Mouse (Mus musculus) 416B (cell line): ENCODE measurements at regions not wholly inside any gene's neighbourhood (a gene's known extent, or its start where the extent isn't known, plus 50 kb on each side); places are given as distances from the start of the nearest gene placed in this dataset.

Experiments used
- DNase-seq: peaks from one replicate; pipeline ENCODE4 v3.0.0; 2011; ENCODE audit warnings: low read depth

DNA sequence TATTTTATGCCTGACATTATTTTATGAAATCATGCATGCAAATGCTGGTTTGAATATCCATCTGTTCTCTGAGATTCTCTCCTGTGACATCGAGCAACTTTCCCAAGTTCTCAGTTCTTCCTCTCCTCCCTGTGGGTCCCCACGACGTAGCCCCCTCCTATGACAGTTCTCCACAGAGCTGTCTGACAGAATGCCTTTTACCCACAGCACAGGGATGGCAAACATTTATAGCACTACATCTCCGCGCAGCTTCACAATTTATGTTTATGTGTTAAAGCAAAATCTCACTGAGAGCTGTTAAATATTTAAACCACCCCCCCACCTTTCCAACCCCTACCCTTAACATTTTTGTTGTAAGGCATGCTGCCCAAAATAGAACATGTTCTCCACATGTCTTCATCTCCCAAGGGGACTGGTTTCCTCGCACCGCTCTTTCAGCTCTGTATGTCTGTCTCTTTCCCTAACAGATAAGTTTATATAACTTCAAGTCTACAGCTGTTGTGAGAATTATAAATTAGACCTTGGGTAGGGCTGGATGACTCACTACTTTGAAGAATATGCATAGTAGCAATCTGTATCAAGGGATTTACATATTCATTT is 63.5 kb upstream of the Ndst3 start:
- peak; percentile 21 for DNase-seq

DNA sequence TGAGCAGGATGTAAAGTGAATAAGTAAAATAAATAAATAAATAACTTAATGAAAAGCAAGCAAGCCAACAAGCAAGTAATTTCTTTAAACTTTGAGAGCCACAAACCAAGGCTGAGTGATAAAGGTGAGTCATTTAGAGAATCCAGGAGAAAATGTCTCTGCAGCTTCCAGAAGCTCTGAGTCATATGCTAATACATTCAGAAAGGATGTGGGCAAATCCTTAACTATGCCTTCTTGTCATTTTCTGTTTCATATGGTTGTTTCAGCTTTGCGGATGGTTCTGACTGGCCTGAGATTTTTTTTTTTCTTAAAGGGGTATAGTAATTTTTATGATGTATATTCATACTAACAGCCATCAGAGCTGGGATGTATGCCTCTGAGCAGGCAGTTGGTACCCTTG is 64.3 kb upstream of the Ndst3 start:
- DNase-seq, result peak; percentile 86

DNA sequence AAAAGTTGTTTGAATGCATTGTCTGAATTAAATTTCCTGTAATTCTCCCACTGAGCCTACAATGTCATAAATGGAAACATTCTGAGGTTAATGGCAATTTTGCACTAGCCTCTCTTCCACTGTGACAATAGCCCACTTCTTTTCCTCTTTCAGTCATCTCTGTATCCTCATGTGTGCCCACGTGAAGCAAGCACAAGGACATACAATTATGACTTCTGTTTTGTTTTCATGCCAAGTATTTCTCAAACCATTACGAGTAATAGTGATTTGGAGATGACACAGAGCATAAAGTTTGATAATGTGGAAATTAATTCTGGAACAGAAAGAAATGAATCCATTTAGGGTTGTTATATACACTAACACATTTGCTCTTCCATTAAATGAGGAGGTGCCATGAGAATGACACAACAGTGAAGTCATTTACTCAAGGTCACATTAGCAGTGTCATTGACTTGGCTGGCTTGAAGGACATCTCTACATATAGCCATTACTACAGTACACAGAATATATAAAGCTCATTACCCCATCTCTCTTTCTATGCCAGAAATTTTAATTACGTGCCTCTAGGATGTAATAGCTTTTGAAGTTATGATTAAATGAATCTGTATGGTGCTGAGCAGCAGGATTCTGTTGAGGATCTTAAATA is 75.4 kb upstream of the Ndst3 start:
- no peak for DNase-seq

DNA sequence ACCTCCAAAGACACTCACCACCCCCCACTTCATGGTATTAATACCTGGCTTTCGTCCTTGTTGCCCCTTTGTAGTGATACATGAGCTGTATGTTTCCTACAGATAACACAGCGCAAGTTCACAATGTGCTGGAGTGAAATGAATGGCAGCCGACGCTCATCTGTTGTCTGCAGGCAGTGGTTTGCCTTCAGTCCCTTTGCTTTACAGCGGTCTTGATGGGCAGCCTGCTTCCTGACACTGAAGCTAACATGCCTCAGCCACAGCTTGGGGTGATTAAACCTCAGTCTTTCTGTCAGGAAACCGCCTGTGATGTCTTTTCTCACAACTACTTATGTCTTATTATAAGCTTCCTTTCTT is 75.9 kb upstream of the Ndst3 start:
- DNase-seq, result peak; percentile 55

DNA sequence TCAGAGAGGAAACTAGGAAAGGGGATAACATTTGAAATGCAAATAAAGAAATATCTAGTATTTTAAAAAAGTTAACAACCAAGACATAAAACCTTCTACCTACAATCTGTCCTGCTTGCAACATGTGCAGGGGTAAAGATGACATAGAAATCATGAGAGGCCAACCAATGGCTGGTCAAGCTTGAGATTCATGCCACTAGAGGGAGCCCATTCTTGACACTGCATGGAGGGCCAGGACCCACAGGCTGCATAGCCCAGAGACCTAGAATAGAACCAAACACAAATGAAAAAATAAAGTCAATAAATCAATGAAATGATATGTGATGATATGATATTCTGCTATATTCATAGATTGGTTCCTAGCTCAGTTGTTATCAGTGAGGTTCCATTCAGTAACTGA is 89.9 kb upstream of the Ndst3 start:
- peak; percentile 47 for DNase-seq

DNA sequence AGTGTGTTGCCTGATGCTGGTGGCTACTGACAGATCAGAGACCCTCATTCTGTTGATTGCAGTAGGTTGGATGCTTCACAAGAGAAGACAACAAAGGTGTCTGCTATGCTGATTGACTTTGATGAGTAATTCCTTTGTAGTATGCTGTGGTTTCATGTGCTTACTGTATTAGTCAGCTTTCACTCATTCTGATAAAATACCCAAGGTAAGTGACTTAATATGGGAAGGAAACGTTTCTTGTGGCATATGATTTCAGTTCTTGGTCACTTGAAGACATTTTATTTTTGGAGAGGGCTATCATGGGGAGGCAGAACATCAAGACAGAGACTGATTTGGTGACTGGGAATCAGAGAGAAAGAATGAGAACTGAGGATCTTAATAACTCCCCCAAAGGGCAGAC is 90.9 kb upstream of the Ndst3 start:
- peak; percentile 24 for DNase-seq

DNA sequence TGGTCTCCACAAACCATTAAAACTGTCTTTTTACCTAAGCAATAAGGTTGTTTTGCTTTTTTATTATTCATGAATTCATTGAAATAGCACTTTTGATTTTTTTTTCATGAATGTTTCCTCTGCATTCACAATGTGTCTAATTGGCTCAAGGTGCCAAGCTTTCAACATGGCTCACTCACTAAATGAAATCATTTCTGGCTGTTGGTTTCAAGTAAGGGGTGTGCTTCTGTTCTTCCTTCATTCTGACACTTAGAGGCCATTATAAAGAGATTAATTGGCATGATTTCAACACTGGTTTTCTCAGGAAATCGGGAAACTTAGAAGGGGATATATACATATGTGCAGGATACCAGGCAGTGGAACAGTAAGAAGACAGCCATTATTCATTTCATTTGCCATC is 93.5 kb upstream of the Ndst3 start:
- DNase-seq, result no peak

DNA sequence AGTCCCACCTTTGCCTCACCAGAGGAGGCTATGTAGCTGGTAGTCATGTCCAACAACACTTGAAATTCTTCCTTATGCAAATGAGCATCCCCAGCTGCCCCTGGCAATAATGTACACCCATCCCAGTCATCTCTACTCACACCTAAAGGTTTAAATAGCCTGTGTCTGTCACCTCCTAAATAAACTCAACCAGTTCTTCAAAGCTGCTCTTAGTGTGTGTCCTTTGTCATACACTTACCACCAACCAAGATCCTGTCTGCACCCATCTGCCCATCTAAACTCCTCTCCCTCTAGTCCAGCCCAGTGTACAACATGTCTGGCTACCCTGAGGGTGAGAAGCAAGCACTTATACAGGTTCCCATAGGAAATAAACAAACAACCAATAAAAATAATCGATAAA is 103.4 kb upstream of the Ndst3 start:
- DNase-seq, result no peak

DNA sequence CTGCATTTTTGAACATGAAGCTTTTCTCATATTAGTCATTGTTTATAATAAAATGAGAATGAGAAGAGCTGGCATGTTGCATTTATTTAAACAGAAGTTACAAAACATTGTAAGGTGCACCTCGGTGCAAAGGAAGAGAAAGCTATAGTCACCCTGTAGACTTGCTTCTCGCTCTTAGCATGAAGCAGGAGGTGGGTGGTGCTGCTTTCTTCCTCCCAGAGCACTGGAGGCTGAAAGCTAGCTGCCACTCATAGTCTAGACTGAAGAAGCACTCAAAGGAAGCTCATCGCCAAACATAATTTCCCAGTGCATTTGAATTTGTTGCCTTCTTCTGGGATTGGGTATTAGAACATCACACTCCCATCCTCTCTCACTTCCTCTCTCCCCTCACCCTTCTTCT is 114.7 kb upstream of the Ndst3 start:
- no peak for DNase-seq

DNA sequence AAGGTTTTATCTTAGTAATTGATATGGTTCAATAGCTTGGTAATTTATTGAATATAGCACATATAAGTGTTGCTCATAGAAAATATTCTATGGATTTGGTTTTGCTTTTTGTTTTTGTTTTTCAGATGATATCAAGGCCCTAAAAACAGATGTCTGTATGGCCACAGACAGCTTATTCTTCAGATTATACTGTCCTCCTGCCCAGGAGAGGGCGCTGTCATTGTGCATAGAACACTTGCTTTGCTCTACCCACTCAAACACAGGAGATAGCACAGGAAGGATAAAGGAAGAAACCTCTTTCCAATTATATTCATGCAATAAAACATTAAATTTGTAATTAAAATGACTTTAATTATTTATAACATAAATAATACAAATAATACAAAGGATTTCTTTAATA is 115.4 kb upstream of the Ndst3 start:
- no peak for DNase-seq

DNA sequence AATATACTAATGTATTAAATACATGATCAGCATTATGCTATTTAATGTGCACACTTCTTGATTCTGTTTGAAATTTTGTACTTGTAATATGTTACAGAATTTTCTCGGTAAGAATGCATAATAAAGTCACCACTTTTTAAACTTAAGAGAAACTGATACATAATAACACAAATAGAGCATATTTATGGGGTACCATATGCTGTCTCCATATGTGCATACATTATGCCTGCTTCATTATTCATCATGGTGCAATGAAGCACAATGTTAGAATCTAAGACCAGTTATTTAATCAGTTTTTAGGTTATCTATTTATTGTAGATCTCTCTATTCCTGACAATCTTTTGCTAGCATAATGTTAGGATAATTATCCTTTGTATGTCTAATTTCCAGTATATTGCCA is 115.9 kb upstream of the Ndst3 start:
- no peak for DNase-seq

DNA sequence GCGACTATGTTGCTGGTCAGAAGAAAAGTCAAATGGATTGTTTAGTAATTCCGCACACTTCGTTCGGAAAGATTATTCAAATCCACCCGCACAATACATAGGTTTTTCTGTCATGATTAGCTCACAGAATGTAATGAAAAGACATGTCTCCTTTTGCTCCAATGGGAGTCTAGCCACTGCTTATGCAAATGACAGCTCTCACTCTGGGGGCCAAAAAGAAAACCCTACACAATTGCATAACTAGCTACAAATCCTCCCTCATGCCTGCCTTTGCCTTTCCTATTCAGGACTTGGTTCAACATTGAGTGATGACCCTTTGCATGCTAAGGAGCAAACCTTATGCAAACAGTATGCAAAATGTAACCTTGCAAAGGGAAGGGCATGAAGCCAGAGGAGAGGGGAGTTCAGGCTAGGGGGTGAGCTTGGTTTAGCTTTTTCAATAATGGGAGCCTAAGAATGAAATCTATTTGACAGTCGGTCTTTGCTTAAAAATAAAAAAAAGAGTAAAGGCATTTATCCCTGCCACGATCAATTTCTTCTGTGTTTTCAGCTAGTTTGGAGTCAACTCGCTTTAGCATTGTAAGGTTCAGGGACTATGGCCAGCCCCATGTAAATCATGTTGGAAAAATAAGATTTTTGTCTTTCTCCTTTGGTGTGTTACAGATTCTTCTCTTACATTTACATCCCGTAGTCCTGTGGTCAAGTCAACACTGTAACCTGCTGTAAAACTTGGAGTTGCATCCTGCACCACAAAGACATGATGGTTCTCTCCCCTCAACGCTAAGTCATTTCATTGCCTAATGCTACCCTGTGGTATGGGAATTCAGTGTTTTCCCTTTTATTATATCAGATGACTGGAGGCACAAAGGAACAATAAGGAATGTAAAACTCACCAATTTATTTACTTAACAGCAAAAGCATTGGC is 119.6 kb upstream of the Ndst3 start:
- no peak for DNase-seq

DNA sequence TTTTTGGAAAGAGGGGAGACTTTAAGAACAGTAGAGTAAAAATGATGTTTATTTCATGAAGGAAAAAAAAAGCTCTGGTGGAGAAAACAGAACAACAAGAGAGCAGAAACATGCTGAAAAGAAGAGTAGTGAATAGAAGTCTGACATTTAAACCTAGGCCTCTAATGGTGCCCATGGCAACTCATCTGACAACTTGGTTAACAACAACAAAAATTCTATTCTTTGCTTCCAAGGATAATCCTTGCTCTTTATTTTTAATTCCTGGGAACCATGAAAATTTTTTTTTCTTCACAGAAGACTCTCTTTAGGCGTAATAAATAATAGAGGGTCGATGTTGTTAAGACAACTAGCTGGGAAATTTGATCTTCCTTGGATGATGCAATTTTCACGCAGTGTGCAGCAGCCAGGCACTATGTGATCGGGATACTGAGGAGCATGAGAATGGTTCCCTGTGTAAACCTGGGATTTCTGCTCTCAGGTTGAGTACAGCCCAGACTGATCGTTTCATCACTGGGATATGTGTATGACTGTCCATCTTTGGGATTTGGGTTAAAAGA is 120.4 kb upstream of the Ndst3 start:
- no peak for DNase-seq

DNA sequence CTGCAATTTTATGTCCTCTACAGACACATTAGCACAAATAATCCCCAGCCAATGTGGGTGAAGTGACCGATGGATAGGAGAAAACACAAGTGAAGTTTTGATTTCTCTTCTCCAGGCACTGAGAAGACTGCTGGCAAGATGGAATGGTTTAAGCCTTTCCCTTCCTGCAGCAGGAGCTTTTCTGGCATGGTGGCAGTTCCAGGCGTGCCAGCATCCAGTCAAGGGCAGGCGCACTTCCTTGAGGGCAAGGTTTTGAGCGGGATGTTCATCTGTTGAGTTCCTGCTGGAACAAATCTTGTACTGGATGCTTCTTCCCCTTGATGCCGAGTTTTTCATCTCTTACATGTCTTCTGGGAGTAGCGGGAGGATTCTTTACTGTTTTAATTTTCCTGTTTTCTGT is 138.1 kb upstream of the Ndst3 start:
- DNase-seq, result no peak

DNA sequence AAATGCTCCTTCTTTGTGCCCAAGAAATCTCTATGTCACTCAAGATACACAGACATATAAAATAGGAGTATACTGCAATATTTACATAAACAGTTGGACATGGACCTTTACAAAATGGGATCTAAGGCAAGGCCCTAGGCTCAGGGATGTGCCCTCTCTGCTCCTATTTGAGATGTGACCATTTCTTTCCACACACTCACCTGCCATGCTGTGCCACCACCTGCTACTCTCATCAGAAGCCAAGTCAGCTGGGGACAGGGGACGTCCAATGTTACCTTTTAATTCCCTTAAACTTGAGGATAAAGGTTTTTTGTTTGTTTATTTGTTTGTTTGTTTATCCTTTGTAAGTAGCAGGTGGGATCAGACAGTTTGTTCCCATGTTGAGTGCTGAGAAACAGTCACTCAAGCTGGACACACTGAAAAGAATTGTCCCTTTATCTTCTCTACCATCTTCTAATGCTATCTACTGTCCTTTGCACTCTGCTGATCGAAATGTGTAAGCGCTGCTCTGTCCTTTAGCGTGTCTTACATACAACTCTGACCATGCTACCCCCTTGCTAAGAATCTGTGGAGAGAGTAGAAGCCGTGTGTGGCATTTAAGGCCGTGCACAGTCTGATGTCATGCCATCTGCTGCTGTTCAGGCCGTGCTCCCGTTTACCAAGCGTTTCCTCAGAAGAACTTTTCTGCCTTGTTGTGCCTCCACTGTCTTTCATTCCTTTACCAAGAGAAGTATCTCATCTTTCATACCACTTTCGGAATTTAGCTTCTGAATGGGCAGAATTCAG is 147.9 kb upstream of the Ndst3 start:
- DNase-seq, result no peak

DNA sequence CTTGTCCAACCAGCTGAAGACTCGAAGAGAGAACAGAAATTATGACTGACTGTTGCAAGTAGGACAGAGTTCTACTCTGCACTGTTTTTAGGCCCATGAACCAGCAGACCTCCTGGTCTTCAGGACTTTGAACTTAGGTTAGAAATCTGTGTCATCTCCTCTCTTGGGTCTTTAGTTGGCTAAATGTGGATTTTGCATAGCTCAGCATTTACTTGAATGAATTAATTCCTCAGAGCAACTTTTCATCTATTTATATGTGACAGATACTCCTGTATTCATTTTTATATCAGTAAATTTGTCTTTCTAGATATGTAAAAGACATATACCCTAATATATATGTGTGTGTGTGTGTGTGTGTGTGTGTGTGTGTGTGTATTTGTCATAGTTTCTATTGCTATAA is 155.9 kb upstream of the Ndst3 start:
- DNase-seq, result no peak

DNA sequence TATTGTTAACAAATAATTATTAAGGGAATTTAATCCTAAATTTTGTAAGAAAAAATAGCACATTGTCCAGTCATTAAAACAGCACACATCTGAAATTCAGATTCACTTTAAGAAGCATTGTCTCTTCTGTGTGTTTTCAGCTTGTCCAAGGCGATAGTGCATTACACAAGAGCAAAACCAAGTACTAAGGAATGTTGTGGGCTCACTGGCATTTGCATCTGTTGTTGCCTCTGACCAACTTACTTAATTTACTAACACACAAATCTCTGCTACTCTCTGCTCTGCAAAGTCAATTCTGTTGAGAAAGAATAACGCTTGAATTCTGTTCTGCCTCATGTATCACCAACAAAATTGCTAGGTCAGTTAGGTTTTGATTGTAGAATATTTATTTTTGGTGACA is 158.0 kb upstream of the Ndst3 start:
- no peak for DNase-seq

DNA sequence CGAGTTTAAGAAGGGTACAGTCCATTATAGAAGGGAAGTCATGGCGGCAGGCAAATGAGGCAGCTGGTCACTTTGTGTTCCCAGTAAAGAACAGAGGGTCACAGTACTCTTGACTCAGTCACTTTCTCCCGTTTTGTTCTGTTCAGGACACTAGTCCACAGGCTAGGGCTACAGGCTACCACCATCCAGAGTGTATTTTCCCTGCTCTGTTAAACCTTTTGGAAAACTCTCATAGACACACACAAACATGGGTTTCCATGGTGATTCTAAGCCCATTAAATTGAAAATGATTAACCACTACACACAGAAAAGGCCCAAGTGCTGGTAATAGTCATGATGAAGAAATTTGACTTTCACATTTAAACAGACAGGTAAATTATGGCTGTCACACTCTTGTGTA is 162.2 kb upstream of the Ndst3 start:
- no peak for DNase-seq

DNA sequence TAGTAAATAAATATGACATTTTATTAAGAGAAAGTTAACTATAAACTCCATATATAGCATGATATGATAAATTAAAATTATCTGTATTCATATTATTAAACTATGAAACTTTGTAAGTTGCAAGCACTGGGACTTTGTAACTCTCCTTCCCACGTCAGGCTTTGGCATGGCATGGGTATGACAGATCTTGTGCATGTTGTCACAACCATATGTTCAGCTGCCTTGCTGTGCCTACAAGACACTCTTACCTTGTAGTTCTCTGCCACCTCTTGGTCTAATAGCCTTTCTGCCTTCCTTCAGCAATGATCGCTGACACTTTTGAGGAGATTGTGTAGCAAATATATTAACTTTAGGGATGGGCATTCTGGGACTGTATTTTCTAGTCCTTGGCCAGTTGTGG is 183.1 kb upstream of the Ndst3 start:
- no peak for DNase-seq

DNA sequence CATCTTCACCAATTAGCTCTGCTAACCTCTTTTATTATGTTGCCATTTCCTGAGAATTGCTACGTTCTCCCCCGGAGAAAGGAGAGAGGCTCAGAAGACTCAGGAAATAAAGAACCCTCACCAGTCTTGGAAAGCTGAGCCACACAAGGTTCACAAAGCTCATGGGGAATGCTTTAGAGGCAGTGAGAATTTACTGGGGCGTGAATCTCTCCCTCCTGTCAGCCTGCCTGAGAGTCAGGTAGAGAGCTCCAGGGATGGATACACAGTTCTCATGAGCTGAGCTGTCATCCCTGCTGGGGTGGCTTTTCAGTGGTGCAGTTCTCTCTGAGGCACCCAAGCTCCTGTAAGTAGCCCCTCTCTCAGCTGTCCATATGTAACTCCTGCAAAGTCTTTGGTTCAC is 203.0 kb upstream of the Ndst3 start:
- no peak for DNase-seq

DNA sequence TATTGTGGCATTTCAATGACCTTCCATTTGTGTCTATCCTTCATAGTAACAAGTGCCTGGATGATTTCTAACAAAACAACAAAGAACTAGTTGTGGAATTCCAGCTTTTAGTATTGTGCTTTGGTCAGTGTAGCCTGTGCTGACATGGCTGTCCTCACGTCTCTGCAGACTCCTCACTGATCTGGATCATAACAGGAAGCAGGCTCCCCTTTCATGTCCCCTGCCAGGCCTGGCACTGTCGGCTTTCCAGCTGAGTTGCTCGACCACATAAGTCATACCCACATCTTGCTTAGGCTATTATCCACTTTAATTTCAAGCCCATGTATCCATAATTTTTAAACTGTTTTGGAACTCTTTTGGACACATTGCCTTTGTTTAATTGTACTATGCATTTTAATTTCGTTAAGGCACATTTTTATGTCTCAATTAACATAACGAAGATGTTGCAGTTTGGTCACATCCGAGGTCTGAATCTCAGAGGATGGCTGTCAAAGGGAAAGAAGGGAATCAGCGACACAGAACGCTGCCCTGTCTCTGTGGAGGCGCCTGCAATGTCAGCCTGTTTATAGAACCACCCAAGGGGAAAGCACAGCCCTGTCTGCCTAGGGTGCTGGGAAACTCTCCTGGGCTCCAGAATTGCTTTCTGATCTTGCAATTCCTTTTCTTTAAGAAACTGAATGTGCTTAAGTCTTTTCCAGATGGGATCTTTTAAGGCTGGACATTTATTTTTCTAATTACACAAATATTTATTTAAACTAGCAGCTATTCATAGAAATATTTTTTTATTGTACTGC is 215.5 kb upstream of the Ndst3 start:
- no peak for DNase-seq

DNA sequence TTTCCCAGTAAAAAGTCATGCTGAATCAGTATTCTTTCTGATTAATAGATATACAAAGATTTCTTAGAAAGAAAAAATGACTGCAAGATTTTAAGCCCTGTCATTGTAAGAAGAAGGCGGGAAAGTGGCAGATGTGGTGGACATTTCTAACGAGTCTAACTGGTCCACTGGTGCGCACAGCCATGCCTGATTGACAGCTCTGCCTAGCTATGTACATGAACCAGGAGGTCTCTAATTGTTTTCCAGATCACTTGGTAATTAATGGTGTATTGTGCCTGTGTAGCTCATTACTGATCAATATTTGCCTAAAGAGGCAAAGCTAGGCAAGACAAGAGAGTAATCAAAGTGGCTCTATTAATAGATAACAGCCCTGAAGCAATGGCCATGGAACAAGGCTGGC is 227.5 kb upstream of the Ndst3 start:
- DNase-seq, result no peak
